Mouse (Mus musculus) yolk sac, embryonic 10.5 days (tissue): Measurements from ENCODE around the gene Fam98c.
"Not testable (repeated sequence)": the region's sequence is repeated elsewhere in the genome, so short reads cannot be mapped to it uniquely, and the experiment has no call there.

Experiments used
- DNase-seq: peaks from one replicate; pipeline ENCODE4 v3.0.0-alpha.2; 2017; ENCODE audit warnings: low spot score

Gene Fam98c

GRCm38 (mm10) chr7:29158264-29158663 is 2.2 kb upstream of the Fam98c start:
- no peak for DNase-seq

GRCm38 (mm10) chr7:29155196-29155837 is 717 bp downstream of the Fam98c start:
- DNase-seq: peak; percentile 84

- no peak for DNase-seq
Measured at GRCm38 (mm10) chr7:29154018-29154720, 1.9 kb downstream of the Fam98c start.

GRCm38 (mm10) chr7:29151486-29151885 is 4.5 kb downstream of the Fam98c start:
- DNase-seq: no peak

- DNase-seq: no peak
Measured at GRCm38 (mm10) chr7:29148771-29149170, 7.3 kb downstream of the Fam98c start.

GRCm38 (mm10) chr7:29146625-29147367 is 9.2 kb downstream of the Fam98c start:
- DNase-seq: no peak

GRCm38 (mm10) chr7:29144006-29144405 is 12.0 kb downstream of the Fam98c start:
- no peak for DNase-seq

- no peak for DNase-seq
Measured at GRCm38 (mm10) chr7:29141416-29141815, 14.6 kb downstream of the Fam98c start.

- DNase-seq: not testable (repeated sequence)
Measured at GRCm38 (mm10) chr7:29139237-29139636, 16.8 kb downstream of the Fam98c start.

GRCm38 (mm10) chr7:29137429-29137828 is 18.6 kb downstream of the Fam98c start:
- DNase-seq: peak; percentile 43

GRCm38 (mm10) chr7:29134693-29135386 is 21.2 kb downstream of the Fam98c start, which contains the start of gene Rasgrp4:
Gene Rasgrp4 (plus strand): TSS chr7:29134851.
- DNase-seq: no peak

GRCm38 (mm10) chr7:29134230-29134629 is 21.8 kb downstream of the Fam98c start:
- no peak for DNase-seq

GRCm38 (mm10) chr7:29128725-29129124 is 27.3 kb downstream of the Fam98c start:
- no peak for DNase-seq

GRCm38 (mm10) chr7:29126173-29126915 is 29.7 kb downstream of the Fam98c start:
- peak; percentile 25 for DNase-seq

GRCm38 (mm10) chr7:29124970-29125369 is 31.1 kb downstream of the Fam98c start, which contains the start of gene Ryr1:
Gene Ryr1 (minus strand): TSS chr7:29125179.
- DNase-seq: peak; percentile 47

GRCm38 (mm10) chr7:29123531-29124358 is 32.3 kb downstream of the Fam98c start:
- DNase-seq: no peak

GRCm38 (mm10) chr7:29122821-29123220 is 33.2 kb downstream of the Fam98c start:
- DNase-seq: no peak

GRCm38 (mm10) chr7:29119526-29119925 is 36.5 kb downstream of the Fam98c start:
- DNase-seq: no peak

- DNase-seq: no peak
Measured at GRCm38 (mm10) chr7:29118142-29118851, 37.7 kb downstream of the Fam98c start.
